Mouse (Mus musculus): ENCODE results near the gene Igfbpl1. TPM values are rescaled to one million over a fixed set of nuclear protein-coding genes. Genes with fewer than 3 reads are reported as not detected.

The Igfbpl1 gene
- total RNA-seq (2021) = under 1 TPM in 1 of 2 experiments, not detected in 1; 0.13 TPM
- long read RNA-seq, experiment 1 = 0 reads
- long read RNA-seq, experiment 2 = 0 reads

- DNase-seq (ENCODE audit: low spot score in 2 of 2) = no peak
Observed at GRCm38 (mm10) chr4:45826275-45827040, at the start of gene Igfbpl1. TSS of gene Igfbpl1 (minus strand) at chr4:45826923.

- DNase-seq (ENCODE audit: low spot score in 2 of 2) = no peak
Observed at GRCm38 (mm10) chr4:45872147-45872546, 45.4 kb upstream of the Igfbpl1 start.

GRCm38 (mm10) chr4:45869021-45869815, 42.5 kb upstream of the Igfbpl1 start:
- DNase-seq (ENCODE audit: low spot score in 2 of 2) = no peak

DNA sequence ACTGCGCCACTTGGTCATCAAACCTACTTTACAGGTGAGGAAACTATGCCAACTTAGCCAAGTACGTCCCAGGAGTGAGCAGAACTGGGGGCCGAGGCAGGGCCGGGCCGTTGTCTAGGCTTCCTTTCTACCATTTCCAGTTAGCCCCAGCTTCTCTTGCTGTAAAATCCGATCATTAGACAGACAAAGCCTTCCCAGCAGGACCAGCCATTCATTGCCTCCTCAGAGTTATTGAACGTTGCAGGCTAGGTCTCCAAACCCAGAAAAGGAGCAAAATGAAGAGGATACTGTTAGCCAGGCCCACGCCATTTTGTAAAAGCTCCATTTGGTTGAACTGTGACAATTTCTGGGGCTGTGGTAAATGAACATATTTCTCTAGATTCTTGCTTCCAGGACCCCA, 40.7 kb upstream of the Igfbpl1 start:
- DNase-seq (ENCODE audit: low spot score in 2 of 2) = no peak

DNA sequence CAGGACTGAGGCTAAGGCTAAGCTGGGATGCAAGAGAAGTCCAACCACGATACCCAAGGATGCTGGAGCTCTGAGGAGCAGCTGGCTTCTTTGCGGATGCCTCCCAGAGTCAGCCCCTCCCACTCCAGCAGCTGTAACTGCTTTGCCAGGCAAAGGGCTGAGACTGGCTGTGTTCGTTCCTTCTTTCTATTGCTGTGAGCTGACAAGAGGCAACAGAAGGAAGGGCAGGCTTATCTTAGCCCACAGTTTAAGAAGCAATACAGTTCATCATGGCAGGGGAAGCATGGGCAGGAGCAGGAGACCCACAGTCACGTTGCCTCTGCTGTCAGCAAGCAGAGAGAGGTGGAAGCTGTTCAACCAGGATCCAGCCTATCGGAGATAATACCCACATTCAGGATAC, 34.4 kb upstream of the Igfbpl1 start:
- no peak for DNase-seq (ENCODE audit: low spot score in 2 of 2)

DNA sequence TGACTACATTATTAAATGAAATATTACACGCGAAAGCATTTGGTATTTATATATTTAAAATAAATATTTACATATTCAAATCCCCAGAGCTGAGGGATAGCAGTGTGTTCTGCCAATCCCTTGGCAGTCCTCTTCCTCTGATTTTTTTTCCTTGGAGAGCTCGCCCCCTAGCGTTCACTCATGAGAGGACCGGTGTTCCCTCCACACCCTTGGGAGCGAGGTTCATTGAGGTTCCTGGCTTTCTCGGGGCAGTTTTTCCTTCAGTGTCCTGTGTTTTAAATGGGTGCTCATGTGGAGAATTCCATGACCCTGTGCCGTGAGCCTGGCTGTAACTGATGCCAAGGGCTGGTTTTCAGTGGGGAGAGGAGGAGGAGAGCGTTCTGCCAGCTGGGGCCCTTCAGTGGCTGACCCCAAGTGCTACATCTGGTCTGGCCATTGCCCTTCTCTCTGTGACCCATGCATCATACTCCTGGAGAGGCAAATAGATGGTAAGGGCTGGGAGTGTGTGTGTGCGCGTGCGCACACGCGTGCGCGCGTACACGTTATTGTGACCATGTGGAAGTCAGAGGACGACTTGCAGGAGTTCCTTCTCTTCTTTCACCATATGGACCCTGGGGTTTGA, 29.2 kb upstream of the Igfbpl1 start:
- DNase-seq (ENCODE audit: low spot score in 2 of 2) = peak; percentile 74 to 77

DNA sequence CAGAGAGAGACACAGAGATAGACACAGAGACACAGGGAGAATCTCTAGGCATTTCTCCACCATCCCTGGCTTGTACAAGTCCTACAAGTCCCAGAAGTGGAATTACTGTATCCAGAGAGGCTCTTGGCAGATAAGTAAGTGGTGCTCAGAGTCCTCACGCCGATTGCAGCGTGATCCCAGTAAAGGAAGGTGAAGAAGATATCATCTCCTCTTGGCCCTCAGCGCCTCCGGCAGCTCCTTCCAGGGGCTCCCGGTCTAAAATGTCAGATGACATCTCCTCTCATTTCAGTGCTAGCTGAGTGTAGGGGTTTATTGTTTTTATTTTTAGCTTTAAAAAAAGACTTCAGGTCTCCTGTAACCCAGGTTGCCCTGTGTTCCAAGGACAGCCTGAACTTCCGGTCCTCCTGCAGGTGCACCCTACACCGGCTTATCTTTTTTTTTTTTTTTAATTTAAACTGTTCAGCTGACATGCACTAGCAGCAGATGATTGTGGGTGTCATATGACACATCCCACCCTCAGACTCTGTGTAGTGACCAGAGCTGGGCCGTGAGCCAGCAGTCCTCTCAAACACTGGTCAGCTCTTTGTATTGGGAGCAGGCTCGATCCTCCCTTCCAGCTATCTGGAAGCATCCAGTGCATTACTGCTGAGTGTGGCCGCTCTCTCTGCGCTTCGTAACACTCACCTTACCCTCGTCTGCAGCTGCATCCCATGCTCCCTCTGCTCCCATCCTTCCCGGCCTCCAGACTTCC, 26.9 kb upstream of the Igfbpl1 start:
- DNase-seq (ENCODE audit: low spot score in 2 of 2) = no peak

DNA sequence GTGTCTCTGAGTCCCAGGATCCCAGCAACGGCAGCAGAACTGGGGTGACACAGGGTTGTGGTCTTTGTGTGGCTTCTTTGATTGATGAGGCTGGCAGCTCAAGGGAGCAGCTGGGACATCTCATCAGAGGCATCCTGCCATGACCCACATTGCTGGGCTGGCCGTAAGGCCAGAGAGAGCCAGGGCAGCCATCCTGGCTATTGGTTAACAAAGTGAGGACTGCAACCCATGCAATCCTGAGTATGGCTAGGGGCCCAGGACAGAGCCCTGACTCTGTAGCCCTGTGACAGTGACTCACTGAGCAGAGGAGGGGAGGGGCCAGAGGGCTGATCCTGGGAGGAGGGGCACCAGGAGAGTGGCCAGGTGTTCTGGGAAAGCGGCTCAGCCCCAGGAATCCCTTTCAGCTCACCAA, 24.9 kb upstream of the Igfbpl1 start:
- peak; percentile 30 to 43 for DNase-seq (ENCODE audit: low spot score in 2 of 2)

DNA sequence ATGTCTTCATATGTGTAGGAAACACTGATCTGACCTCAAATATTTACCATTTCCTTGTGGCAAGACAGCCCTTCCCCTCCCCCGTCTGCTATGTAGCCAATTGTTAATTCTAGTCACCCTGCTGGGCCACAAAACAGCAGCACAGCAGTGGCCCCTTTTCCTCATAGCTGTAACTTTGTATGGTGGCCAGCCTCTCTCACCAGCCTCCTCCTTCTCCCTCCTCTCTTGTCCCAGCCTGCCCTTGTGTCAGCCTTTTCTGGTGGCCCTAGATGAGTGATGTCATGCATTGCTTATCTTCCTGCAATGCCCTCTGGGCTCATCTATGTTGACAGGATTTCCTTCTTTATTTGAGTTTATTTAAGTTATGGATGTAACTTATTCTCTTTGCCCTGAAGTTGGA, 22.7 kb upstream of the Igfbpl1 start:
- no peak for DNase-seq (ENCODE audit: low spot score in 2 of 2)

GRCm38 (mm10) chr4:45848825-45849156, 22.1 kb upstream of the Igfbpl1 start:
- DNase-seq (ENCODE audit: low spot score in 2 of 2) = no peak

DNA sequence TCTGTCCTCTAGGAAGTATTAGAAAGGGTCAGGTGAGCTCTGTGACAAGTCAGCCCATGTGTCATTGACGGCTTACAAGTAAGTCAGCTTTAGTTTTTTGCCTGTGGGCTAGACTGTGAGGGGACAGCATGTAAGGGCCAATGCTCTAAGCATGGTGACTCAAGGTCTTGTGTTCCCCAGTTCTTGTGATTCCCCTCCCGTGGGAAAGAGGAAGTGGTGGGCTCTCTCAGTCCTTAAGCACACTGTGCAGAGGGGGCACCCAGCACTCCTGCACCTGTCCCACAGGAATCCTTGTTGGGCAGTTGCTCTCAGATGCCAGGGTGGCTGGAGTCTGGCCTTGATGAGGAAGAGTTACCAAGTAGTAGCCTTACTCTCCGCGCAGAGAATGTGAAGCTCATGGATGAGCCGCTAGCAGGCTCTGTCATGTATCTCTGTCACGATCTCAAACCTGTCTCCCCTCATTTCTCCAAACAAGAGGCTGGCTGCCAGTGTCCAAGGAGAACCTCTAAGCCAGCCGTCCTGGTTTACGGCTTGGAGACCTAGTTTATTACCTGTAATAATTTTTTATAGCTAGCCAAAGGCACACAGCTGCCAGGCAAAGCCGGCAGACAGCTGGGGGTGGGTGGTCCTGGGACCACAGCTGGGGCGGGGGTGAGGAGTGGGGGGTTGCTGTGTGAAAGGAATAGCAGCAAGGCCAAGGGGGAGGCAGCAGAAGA, 21.5 kb upstream of the Igfbpl1 start, which contains the start of gene Stra6l:
Gene Stra6l, plus strand, starts transcription at position 556 of the 716 bp plus-strand sequence.
- no peak for DNase-seq (ENCODE audit: low spot score in 2 of 2)

DNA sequence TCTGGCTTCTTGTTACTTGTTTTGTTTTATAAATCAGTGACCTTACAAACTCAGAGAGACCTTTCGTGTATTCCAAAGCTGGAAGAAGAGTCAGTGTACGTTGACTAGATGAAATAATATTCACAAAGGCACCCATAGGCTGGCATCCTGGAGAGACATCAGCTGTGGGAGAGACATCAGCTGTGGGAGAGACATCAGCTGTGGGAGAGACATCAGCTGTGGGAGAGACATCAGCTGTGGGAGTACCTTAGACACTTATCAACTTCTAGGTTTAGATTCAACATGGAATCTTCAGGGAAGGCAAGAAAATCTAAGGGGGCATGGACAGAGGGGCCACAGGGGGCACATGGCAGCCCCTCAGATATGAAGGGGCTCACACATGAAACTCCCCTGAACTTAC, 19.5 kb upstream of the Igfbpl1 start:
- DNase-seq (ENCODE audit: low spot score in 2 of 2) = no peak

- no peak for DNase-seq (ENCODE audit: low spot score in 2 of 2)
Observed at GRCm38 (mm10) chr4:45844355-45844754, 17.6 kb upstream of the Igfbpl1 start.

DNA sequence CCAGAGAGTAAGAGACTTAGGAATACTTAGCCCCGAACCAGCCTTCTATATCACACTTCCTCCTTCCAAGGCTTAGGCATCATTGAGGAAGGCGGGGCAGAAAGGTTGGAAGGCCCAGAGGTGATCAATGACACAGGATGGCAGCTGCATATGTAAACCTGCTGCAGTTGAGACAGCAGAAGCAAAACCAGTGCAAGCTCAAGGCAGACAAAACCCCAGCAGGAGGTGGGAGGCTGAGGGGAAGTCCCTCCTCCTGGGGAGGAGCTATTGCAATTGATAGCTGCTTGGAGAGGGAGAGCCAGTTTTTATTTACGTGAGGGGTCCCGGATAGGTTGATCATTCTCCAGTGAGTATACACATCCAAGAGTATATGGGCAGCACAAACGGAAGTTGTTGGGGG, 6.7 kb upstream of the Igfbpl1 start:
- DNase-seq (ENCODE audit: low spot score in 2 of 2) = no peak

- DNase-seq (ENCODE audit: low spot score in 2 of 2) = no peak
Observed at GRCm38 (mm10) chr4:45831996-45832395, 5.3 kb upstream of the Igfbpl1 start.

- no peak for DNase-seq (ENCODE audit: low spot score in 2 of 2)
Observed at GRCm38 (mm10) chr4:45829907-45830759, 3.4 kb upstream of the Igfbpl1 start.

DNA sequence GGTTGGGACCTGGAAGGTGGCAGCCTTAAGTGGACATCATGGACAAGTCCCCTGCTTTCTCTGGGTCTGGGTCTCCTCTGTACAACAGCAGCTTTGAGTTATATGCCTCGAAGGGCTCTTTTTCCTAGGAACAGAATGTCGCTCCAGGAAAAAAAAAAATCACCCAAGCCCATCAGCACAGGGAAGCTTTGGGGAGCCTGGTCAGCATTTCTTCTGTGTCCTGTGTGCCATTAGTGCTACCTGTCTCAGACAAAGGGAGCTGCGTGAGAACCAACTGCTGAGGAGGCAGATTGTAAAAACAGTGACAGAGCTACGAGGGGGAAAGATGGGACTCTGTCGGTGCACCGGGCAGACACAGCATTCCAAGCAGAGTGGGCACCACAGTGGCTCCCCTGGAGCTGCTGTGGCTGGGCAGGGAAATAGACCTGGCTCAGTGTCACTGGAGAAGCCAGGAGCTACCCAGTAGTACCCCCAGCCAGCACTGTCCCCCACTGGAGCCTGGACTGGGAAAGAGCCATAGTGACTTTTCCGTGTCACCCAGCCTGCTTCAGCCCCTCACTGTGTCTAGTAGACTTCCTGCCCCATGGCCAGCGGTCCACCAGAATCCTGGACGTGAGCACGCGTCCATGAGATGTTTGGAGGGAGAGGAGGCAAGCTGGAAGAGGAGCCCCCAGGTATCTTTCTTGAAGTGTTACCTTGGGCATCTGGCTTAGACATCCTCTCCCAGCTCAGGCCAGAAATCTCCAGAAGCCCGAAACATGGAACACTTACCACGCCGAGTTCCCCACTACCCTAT, 1.8 kb downstream of the Igfbpl1 start:
- DNase-seq (ENCODE audit: low spot score in 2 of 2) = no peak

DNA sequence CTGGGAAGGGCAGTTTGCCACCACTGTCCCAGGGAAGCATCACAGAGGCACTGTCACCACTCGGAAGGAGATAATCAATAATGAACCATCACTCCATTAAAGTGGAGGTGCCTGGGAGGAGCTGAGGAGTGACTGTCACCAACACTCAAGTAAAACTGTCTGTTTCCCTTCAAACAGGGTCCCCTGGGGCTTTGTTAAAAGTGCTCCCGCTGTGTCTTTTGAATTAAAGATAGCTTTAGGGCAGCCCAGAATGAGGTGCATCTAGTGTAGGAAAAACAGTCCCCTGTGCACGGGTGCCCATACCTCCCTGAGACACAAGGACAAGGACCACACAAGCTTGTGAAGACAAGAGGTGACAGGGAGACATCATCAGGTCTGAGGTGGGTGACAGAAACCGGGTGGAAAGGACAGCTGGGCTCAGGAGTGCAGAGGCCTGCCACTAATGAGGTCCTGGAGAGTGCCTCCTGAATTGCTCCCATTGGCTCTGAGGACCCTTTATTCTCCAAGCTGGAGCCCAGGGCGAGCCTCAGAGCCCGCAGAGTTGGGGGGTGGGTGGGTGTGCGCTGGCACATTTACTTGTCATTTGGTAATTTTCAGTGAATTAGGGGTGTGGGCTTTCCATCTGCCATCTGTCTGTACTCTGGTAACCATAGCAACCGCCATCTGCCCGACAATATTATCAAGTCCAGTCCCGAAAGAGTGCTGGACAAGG, 2.5 kb downstream of the Igfbpl1 start:
- DNase-seq (ENCODE audit: low spot score in 2 of 2) = no peak

Data from adrenal gland, adult 18-20 months (tissue).